ENCODE assay signal across 21 mouse cellular contexts in the genomic region with DNA sequence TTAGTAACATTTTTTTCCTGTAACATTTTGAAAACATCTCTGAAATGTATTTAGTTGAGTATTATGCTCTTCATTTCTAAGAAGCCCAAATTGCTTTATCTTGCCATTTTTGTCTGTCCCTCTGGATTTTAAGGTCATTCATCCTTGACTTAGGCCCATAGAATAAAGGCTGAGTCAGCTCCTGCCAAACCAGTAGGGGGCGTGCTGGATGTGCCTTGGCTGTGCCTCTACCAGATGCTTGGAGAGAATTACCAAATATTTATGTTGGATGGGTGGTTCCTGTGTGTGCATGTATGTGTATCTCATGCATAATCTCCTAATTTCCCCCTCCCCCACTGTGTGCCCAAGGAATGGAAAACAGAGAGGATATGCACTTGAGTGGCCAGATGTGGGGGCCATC. TPM values are rescaled to one million over a fixed set of nuclear protein-coding genes. Genes with fewer than 3 reads are reported as not detected.
DNase-seq lines count a peak whose midpoint lies in the region; ATAC-seq and TF ChIP-seq lines count a peak whose summit lies in the region.
"Had no signal": no experiment of that assay in that cellular context is flagged by ENCODE, and none has a peak within 500 bp of the region (broad histone marks: within the 10 kb centered on the region; RNA-seq: fewer than 3 reads in every experiment).

No protein-coding gene starts in this region.

- no peaks in the 10 kb centered on the region for H3K36me3 ChIP-seq in liver, embryonic 14.5 days (replicated peaks; ENCODE audit: control insufficient read depth, insufficient read depth, low read depth)
- H3K36me3 ChIP-seq in liver, embryonic 11.5 days (ENCODE audit: control insufficient read depth, insufficient read depth, low read length) = no peaks in the 10 kb centered on the region
- H3K36me3 ChIP-seq in stomach, postnatal 0 days (ENCODE audit: control insufficient read depth, insufficient read depth, low read length) = no peaks in the 10 kb centered on the region
- H3K36me3 ChIP-seq: heart, embryonic 15.5 days; liver, embryonic 13.5 days; midbrain, embryonic 12.5 days; neural tube, embryonic 12.5 days had no signal

- peaks cover 15% of the 10 kb centered on the region for H3K27me3 ChIP-seq in liver, embryonic 14.5 days (ENCODE audit: control insufficient read depth, insufficient read depth, low read length)
- H3K27me3 ChIP-seq in liver, embryonic 11.5 days (replicated peaks; ENCODE audit: control insufficient read depth, insufficient read depth, low read length) = peaks cover 27% of the 10 kb centered on the region
- H3K27me3 ChIP-seq in Patski = peaks cover 13% of the 10 kb centered on the region
- 0 out of 2 replicates have a peak, but pooled peaks cover 5% of the 10 kb centered on the region for H3K27me3 ChIP-seq in stomach, postnatal 0 days (ENCODE audit: control insufficient read depth, insufficient read depth, low read length)

- H3K9ac ChIP-seq in liver, embryonic 14.5 days (replicated peaks) = no peak overlapping the region
- no peak overlapping the region for H3K9ac ChIP-seq in liver, embryonic 11.5 days (ENCODE audit: low read depth, low read length)
- H3K9ac ChIP-seq in stomach, postnatal 0 days (ENCODE audit: low read length) = no peak overlapping the region
- H3K9ac ChIP-seq: heart, embryonic 15.5 days; liver, embryonic 13.5 days; midbrain, embryonic 12.5 days; neural tube, embryonic 12.5 days had no signal

- 0 out of 2 replicates have a peak, but pooled peaks have one; percentile 10 for TF ChIP-seq CTCF in liver, embryonic 14.5 days (IDR thresholded peaks at IDR 0.05; ENCODE audit: low read depth)
- peak; percentile 36 for TF ChIP-seq CTCF in Patski (IDR thresholded peaks at IDR 0.05)
- peak; percentile 18; the same call in 1 of the 2 replicates for TF ChIP-seq CTCF in stomach, postnatal 0 days (IDR thresholded peaks at IDR 0.05; ENCODE audit: low read depth)

- no peak for ATAC-seq in liver, embryonic 14.5 days (ENCODE audit: insufficient read depth)
- no peak for ATAC-seq in liver, embryonic 11.5 days (replicated peaks; ENCODE audit: low FRiP score)
- no peak for ATAC-seq in Patski
- ATAC-seq in stomach, postnatal 0 days (ENCODE audit: low FRiP score, low TSS enrichment) = no peak
- ATAC-seq: forebrain, embryonic 16.5 days; inflammation-experienced regulatory T-cells, adult 6 months had no signal

- no peak overlapping the region for H3K27ac ChIP-seq in liver, embryonic 14.5 days
- no peak overlapping the region for H3K27ac ChIP-seq in liver, embryonic 11.5 days (ENCODE audit: low read depth, low read length)
- no peak overlapping the region for H3K27ac ChIP-seq in stomach, postnatal 0 days (replicated peaks)
- H3K27ac ChIP-seq: heart, embryonic 15.5 days; liver, embryonic 13.5 days; macrophage; midbrain, embryonic 12.5 days; neural tube, embryonic 12.5 days had no signal

- TF ChIP-seq EP300 in liver, embryonic 14.5 days (IDR thresholded peaks at IDR 0.05; ENCODE audit: low read depth) = no peak
- no peak for TF ChIP-seq EP300 in stomach, postnatal 0 days (optimal IDR thresholded peaks at IDR 0.05)

- WGBS in liver, embryonic 14.5 days (ENCODE audit: insufficient replicate concordance) = 25% methylated on average over 1 of the region's 1 CpGs
- 28% methylated on average over 1 of the region's 1 CpGs for WGBS in liver, embryonic 11.5 days
- WGBS in stomach, postnatal 0 days = 33% methylated on average over 1 of the region's 1 CpGs

- DNase-seq in cerebellum, postnatal 10 days = peak; percentile 41 to 47
- no peak for DNase-seq in cerebellum, adult 8-10 months
- no peak for DNase-seq in liver, embryonic 14.5 days (ENCODE audit: low read depth in 3 of 3, low spot score in 3 of 3)
- DNase-seq in liver, embryonic 11.5 days (ENCODE audit: low spot score) = no peak
- DNase-seq in Patski (ENCODE audit: low read depth, low spot score) = no peak
- no peak for DNase-seq in stomach, postnatal 0 days (ENCODE audit: low spot score)
- DNase-seq in right cerebral cortex, adult 18-20 months = no peak
- DNase-seq: B cell, adult 2 months; gastrocnemius, postnatal 36 days; kidney, adult 8-10 months; kidney, postnatal 25 days; liver, embryonic 13.5 days; right cerebral cortex, postnatal 14 days; spleen, adult 18-20 months; thymus, adult 2 months had no signal

- POLR2A ChIA-PET in Patski (lab: Charles Lee) = no interaction called here

- no peaks in the 10 kb centered on the region for H3K9me3 ChIP-seq in liver, embryonic 14.5 days (ENCODE audit: control insufficient read depth, low read length)
- no peaks in the 10 kb centered on the region for H3K9me3 ChIP-seq in liver, embryonic 11.5 days (ENCODE audit: control insufficient read depth, low read length)
- no peaks in the 10 kb centered on the region for H3K9me3 ChIP-seq in stomach, postnatal 0 days (ENCODE audit: control insufficient read depth, low read length)
- H3K9me3 ChIP-seq: heart, embryonic 15.5 days; liver, embryonic 13.5 days; midbrain, embryonic 12.5 days; neural tube, embryonic 12.5 days had no signal

- in situ Hi-C loops in Patski (cut with MboI; ENCODE audit: low pct_unique_long_range_greater_than_20kb) = no loop called here

- H3K4me2 ChIP-seq in liver, embryonic 14.5 days (ENCODE audit: low read depth) = no peak overlapping the region
- H3K4me2 ChIP-seq in liver, embryonic 11.5 days = no peak overlapping the region
- no peak overlapping the region for H3K4me2 ChIP-seq in stomach, postnatal 0 days (replicated peaks; ENCODE audit: low read depth)
- H3K4me2 ChIP-seq: heart, embryonic 15.5 days; liver, embryonic 13.5 days; midbrain, embryonic 12.5 days; neural tube, embryonic 12.5 days had no signal

- no peak overlapping the region for H3K4me3 ChIP-seq in liver, embryonic 14.5 days (ENCODE audit: insufficient read depth in 1 of 2, low read depth in 2 of 2, low read length in 2 of 2)
- H3K4me3 ChIP-seq in liver, embryonic 11.5 days (ENCODE audit: low read depth, low read length) = no peak overlapping the region
- H3K4me3 ChIP-seq in stomach, postnatal 0 days (ENCODE audit: low read depth, low read length) = no peak overlapping the region
- H3K4me3 ChIP-seq: heart, embryonic 15.5 days; liver, embryonic 13.5 days; midbrain, embryonic 12.5 days; neural tube, embryonic 12.5 days had no signal

- H3K4me1 ChIP-seq in liver, embryonic 14.5 days (replicated peaks; ENCODE audit: control insufficient read depth in 2 of 2, insufficient read depth in 2 of 2, low read length in 1 of 2) = no peaks in the 10 kb centered on the region
- no peaks in the 10 kb centered on the region for H3K4me1 ChIP-seq in liver, embryonic 11.5 days (replicated peaks; ENCODE audit: control insufficient read depth, insufficient read depth, low read length)
- no peaks in the 10 kb centered on the region for H3K4me1 ChIP-seq in stomach, postnatal 0 days (replicated peaks; ENCODE audit: control insufficient read depth, insufficient read depth)
- H3K4me1 ChIP-seq: liver, embryonic 13.5 days; midbrain, embryonic 12.5 days had no signal

- CTCF ChIA-PET in Patski (lab: Charles Lee) = no interaction called here

RNA-seq across cellular contexts. Expression of a gene that starts 2.4 kb away (rescaled TPM):
- polyA plus RNA-seq in liver, embryonic 14.5 days (2012; rRNA removed) = 0.01 TPM in 2 replicates
- 0.08 TPM in 1 of 2 replicates, not detected in the other for polyA plus RNA-seq in liver, embryonic 14.5 days (2014; fragmentation: Nextera tagmentation; extraction: Ambion mirVana)
- 0.07 and 0.29 TPM in 2 replicates for polyA plus RNA-seq in liver, embryonic 11.5 days (2014; fragmentation: Nextera tagmentation; extraction: Ambion mirVana)
- 1.2 TPM for polyA plus RNA-seq in Patski (2021)
- polyA plus RNA-seq in stomach, postnatal 0 days (2015; fragmentation: Nextera tagmentation; extraction: Ambion mirVana) = 0.13 and 0.24 TPM in 2 replicates
- polyA plus RNA-seq: inflammation-experienced regulatory T-cells, adult 6 months; liver, embryonic 13.5 days; macrophage had no signal

Comparison
In these comparisons a context has a peak if more than half of its experiments do, and no peak if none do; other contexts are left out.
1. DNase-seq: peak in cerebellum, postnatal 10 days (2 of 2); none in cerebellum, adult 8-10 months (single experiment), liver, embryonic 14.5 days (0 of 3), liver, embryonic 11.5 days (single experiment), Patski (single experiment), stomach, postnatal 0 days (single experiment) and right cerebral cortex, adult 18-20 months (single experiment).
2. Peak in every context shown above with its lines, with median percentiles within 50 percentile points of each other: CTCF ChIP-seq.